Mouse (Mus musculus) E14TG2a.4 (cell line): ENCODE measurements around the gene Ccdc113.

Source experiments
- H3K27me3 ChIP-seq: 2 replicates; pipeline ENCODE4 v1.6.1; 2014; ENCODE audit warnings: low read length, control low read depth; ENCODE audit not compliant: insufficient read depth
- H3K36me3 ChIP-seq: 2 replicates; pipeline ENCODE4 v1.6.1; 2014; ENCODE audit warnings: low read length, control low read depth; ENCODE audit not compliant: insufficient read depth
- H3K4me1 ChIP-seq: replicated peaks from 2 replicates; pipeline ENCODE4 v1.6.1; 2014; ENCODE audit warnings: low read depth, low read length, control low read depth
- H3K4me3 ChIP-seq: replicated peaks from 2 replicates; pipeline ENCODE4 v1.5.1; 2014; ENCODE audit warnings: mild to moderate bottlenecking, low read length
- H3K9me3 ChIP-seq: 2 replicates; pipeline ENCODE4 v1.6.1; 2014; ENCODE audit warnings: low read length, control low read depth
- CTCF ChIP-seq: conservative IDR thresholded peaks from 2 replicates; pipeline ENCODE4 v1.5.1; 2014; ENCODE audit warnings: low read length
- NANOG ChIP-seq: IDR thresholded peaks from 2 replicates; pipeline ENCODE4 v1.6.1; 2014; ENCODE audit warnings: borderline replicate concordance, low read length, mixed read lengths
- POU5F1 ChIP-seq: IDR thresholded peaks from 2 replicates; pipeline ENCODE4 v1.6.1; 2014; ENCODE audit warnings: low read length, borderline replicate concordance

Gene Ccdc113

DNA sequence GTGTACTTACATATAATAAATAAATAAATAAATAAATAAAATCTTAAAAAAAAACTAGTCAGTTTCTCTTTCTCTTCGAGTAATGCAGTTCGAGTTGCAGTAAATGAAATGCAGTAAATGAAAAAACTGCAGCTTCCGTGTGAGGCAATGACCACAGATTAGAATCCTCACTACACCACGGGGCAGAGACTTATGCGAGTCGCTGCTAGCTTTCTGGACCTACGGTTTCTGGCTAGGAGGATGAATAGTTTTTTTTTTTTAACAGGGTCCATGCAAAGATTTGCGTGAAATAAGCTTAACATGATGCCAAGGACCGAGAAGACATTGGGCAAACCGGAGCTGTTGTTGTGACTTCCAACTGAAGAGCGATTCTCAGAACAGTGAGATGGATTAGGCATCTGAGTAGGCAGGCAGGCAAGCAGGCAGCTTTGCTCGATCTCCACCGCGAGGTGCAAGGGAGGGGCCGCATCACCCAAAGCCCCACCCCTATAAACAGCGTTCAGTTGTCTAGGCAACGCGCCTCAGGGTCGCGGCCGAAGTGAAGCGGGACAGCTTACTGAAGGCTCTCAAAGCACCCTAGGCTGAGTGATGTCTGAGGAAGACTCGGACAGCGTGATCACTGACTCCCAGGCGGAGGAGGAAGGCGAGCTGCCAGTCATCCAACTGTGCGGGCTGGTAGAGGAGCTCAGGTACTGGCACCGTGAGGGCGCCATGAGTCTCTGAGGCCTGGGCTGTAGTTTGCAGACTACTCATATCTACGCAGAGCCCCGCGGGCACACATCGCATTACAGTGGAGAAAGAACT lies at the start of gene Ccdc113:
Ccdc113 (plus strand) TSS at position 502 of the 804 bp plus-strand sequence.
- Histone ChIP-seq H3K4me1 (peaks cover 50% of the 10 kb centered on the region), H3K27me3 (peaks cover 6% of the 10 kb centered on the region; the same call in 1 of the 2 replicates), H3K4me3 (peak within 1 kb of the TSS; percentile 74), H3K36me3 (no peaks in the 10 kb centered on the region), H3K9me3 (no peaks in the 10 kb centered on the region)
- TF ChIP-seq NANOG, result no peak; the same call in 1 of the 2 replicates
- no peak for TF ChIP-seq POU5F1
- TF ChIP-seq CTCF, result no peak

DNA sequence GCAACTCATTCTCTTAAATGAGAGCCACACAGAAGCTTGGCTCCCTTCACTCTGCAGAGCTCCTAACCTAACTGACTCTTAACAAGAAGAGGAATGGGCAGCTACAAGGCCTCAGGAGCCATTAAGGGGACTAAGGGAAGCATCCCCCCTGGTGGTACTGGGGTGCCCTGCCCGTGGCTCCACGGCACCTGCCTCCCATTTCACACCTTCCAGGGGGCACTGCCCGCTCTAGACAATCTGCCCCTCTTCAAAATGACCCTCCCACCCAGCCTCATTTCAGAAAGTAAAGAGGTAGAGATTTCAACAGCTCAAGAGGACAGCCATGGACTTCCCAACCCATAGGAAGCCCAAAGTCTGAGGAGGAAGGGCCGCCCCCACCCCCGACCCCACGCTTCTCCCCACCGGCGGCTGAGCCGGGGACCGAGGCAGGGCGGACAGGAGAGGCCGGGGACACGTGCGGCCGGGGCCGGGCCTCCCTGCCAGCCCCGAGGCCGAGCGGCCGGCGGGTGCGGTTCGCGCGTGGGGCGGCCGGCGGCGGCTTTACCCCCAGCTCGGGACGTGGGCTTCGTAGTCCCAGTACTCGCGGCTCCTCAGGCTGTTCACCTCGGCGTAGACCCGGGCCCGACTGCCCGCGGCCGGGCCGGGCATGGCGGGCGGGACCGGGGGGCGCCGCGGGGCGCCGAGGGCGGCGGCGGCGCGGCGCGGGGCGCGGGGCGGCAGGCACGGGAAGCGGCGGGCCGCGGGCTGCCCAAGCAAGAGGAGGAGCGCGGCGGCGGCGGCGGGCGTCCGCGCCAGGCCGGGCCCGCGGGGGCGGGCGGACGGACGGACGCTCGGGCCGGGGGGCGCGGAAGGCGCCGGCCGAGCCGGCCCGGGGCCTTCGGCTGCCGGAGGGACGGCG lies 45.8 kb upstream of the Ccdc113 start:
- H3K27me3 ChIP-seq, result no peaks in the 10 kb centered on the region
- H3K9me3 ChIP-seq, result no peaks in the 10 kb centered on the region
- peaks cover 44% of the 10 kb centered on the region for H3K36me3 ChIP-seq
- TF ChIP-seq POU5F1, result no peak
- no peak for TF ChIP-seq CTCF
- TF ChIP-seq NANOG, result no peak
- H3K4me1 ChIP-seq, result peaks cover 37% of the 10 kb centered on the region
- H3K4me3 ChIP-seq, result peak overlapping the region; percentile 86

DNA sequence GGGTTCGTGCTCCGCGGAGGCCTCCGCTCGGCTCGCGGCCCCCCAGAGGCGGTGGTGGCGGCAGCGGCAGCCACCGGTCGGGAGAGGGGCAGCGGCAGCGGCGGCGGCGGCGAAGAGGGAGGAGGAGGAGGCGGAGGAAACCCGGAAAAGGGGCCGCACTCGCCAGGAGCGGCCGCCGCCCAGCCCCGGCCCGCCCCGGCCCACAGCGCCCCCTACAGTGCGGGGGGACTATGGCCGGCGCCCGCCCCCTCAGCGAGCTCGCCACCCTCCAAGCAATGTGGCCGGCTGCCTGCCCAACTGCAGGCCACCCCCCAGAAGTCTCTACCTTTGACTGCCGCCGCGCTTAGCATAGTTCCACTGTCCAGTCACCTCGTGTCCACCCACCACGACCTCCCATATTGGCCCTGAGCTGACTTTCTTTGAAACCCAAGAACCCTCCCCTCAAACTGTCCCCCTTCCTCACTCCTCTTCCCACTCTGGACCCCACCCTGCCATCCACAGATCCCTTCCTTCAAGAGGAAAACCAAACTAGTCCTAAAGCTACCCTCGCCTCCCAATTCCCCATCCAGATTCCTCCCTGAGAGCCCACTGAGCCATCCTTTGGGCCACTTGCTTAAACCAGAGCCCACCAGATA lies 45.1 kb upstream of the Ccdc113 start:
- H3K36me3 ChIP-seq, result peaks cover 36% of the 10 kb centered on the region
- no peaks in the 10 kb centered on the region for H3K9me3 ChIP-seq
- peaks cover 37% of the 10 kb centered on the region for H3K4me1 ChIP-seq
- TF ChIP-seq POU5F1 (no peak), CTCF (no peak; the same call in 1 of the 2 replicates), NANOG (no peak)
- H3K4me3 ChIP-seq, result peak overlapping the region; percentile 86
- no peaks in the 10 kb centered on the region for H3K27me3 ChIP-seq

DNA sequence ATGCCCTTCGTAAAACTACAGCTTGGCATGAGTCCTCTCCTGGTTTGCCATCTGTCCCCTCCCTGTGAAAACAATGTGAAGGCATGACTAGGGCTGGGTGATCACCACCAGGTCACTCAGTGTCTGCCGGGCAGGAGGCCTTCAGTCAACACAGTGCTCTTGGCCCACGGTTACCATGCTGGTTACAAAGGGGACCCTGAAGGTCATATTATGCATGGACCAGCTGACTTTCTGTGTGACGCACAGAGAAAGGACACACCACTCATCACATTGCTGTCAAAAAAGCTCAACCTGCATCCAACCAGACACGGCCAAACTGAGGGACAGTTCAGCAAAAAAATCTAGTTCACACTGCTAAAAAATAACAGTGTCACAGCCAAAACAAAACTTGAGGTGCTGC lies 43.9 kb upstream of the Ccdc113 start, which contains the start of gene Csnk2a2:
Csnk2a2 (minus strand) TSS at position 34 of the 400 bp plus-strand sequence.
- peaks cover 24% of the 10 kb centered on the region for H3K36me3 ChIP-seq
- H3K9me3 ChIP-seq, result no peaks in the 10 kb centered on the region
- H3K4me1 ChIP-seq, result peaks cover 37% of the 10 kb centered on the region
- H3K4me3 ChIP-seq, result peak within 1 kb of the TSS; percentile 86
- TF ChIP-seq NANOG (no peak), CTCF (no peak), POU5F1 (no peak)
- H3K27me3 ChIP-seq, result no peaks in the 10 kb centered on the region

- Histone ChIP-seq H3K4me1 (peaks cover 39% of the 10 kb centered on the region), H3K27me3 (no peaks in the 10 kb centered on the region), H3K4me3 (no peak overlapping the region), H3K9me3 (no peaks in the 10 kb centered on the region), H3K36me3 (peaks cover 4% of the 10 kb centered on the region)
- TF ChIP-seq POU5F1 (no peak), NANOG (no peak), CTCF (no peak)
Measured at GRCm38 (mm10) chr8:95492057-95492456, 41.8 kb upstream of the Ccdc113 start.

DNA sequence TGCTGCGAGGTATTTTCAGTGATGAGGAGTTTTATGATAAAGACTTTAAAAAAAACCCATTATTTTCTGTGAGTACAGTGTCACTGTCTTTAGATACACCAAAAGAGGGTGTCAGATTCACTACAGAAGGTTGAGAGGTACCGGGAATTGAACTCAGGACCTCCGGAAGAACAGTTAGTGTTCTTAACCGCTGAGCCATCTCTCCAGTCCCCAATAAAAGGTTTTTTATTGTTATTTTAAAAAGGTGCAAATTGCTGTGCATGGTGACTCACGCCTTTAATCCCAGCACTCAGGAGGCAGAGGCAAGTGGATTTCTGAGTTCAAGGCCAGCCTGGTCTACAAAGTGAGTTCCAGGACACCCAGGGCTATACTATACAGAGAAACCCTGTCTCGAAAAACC lies 38.4 kb upstream of the Ccdc113 start:
- no peaks in the 10 kb centered on the region for H3K36me3 ChIP-seq
- TF ChIP-seq CTCF (no peak), POU5F1 (no peak), NANOG (peak; percentile 32; the same call in 1 of the 2 replicates)
- no peak overlapping the region for H3K4me3 ChIP-seq
- peaks cover 24% of the 10 kb centered on the region for H3K4me1 ChIP-seq
- H3K9me3 ChIP-seq, result no peaks in the 10 kb centered on the region
- H3K27me3 ChIP-seq, result peaks cover 6% of the 10 kb centered on the region; the same call in 1 of the 2 replicates

DNA sequence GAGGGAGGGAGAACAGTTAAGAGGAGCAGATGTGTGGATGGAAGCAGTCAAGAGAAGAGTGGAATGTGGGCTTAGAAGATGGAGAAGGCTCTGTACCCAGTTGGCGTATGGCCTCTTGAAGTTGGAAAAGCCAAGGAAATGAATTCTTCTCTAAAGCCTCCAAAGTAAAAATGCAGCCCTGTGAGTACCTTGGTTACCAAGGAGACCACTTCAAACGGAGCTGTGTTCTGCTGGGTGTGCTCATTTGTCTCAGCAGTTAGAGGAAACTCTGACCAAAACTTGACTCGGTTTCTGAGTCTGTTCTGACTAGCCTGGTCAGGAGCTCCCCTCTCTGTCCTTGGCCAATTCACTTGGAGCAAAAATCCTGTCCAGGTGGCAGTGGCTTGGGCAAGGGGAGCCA lies 37.5 kb upstream of the Ccdc113 start:
- Histone ChIP-seq H3K4me3 (no peak overlapping the region), H3K27me3 (peaks cover 6% of the 10 kb centered on the region; the same call in 1 of the 2 replicates), H3K9me3 (no peaks in the 10 kb centered on the region), H3K36me3 (no peaks in the 10 kb centered on the region), H3K4me1 (peaks cover 24% of the 10 kb centered on the region)
- TF ChIP-seq POU5F1 (no peak), NANOG (no peak), CTCF (no peak)
